Mouse (Mus musculus): ENCODE measurements around the gene N4bp2. TPM values are rescaled to one million over a fixed set of nuclear protein-coding genes. Genes with fewer than 3 reads are reported as not detected.
"Not testable (repeated sequence)": the region's sequence is repeated elsewhere in the genome, so short reads cannot be mapped to it uniquely, and the experiment has no call there.

N4bp2 gene
- polyA plus RNA-seq, 1 experiment, result 0.42 TPM

GRCm38 (mm10) chr5:65776166-65776565 is 12.8 kb downstream of the N4bp2 start:
- Histone ChIP-seq H3K9me3 (ENCODE audit: control insufficient read depth, low read length) (no peaks in the 10 kb centered on the region), H3K36me3 (ENCODE audit: control insufficient read depth) (peaks cover 69% of the 10 kb centered on the region), H3K27me3 (ENCODE audit: control insufficient read depth) (no peaks in the 10 kb centered on the region), H3K4me1 (ENCODE audit: control insufficient read depth) (no peaks in the 10 kb centered on the region), H3K4me3 (replicated peaks) (no peak overlapping the region)
- TF ChIP-seq GATA1 (IDR thresholded peaks at IDR 0.05; ENCODE audit: low read length) (no peak), TAL1 (IDR thresholded peaks at IDR 0.05; ENCODE audit: low read length) (no peak)

DNA sequence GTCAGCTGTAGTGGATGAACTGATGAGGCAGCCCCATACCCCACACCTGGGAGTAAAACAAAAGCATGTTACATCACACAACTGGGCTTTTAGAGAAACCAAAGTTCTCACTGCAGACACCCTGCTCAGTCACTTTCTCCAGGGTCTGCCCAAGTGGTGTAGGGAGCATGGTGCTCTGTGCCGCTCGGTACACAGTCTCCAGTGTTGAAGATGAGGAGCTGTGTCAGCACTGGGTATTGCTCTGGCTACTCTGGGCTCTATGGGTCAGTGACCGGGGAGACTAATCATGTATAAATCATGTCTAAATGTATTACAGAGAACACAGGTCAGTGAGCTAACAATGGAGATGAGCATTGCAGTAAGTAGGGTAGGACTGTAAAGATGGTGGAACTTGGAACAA is 13.6 kb downstream of the N4bp2 start:
- Histone ChIP-seq H3K27me3 (ENCODE audit: control insufficient read depth) (no peaks in the 10 kb centered on the region), H3K4me1 (ENCODE audit: control insufficient read depth) (no peaks in the 10 kb centered on the region), H3K9me3 (ENCODE audit: control insufficient read depth, low read length) (no peaks in the 10 kb centered on the region), H3K4me3 (replicated peaks) (no peak overlapping the region), H3K36me3 (ENCODE audit: control insufficient read depth) (peaks cover 71% of the 10 kb centered on the region)
- TF ChIP-seq TAL1 (IDR thresholded peaks at IDR 0.05; ENCODE audit: low read length), result no peak
- TF ChIP-seq GATA1 (IDR thresholded peaks at IDR 0.05; ENCODE audit: low read length), result no peak

GRCm38 (mm10) chr5:65778986-65779385 is 15.7 kb downstream of the N4bp2 start:
- peaks cover 71% of the 10 kb centered on the region for H3K36me3 ChIP-seq (ENCODE audit: control insufficient read depth)
- H3K4me3 ChIP-seq (replicated peaks); H3K27me3 ChIP-seq (ENCODE audit: control insufficient read depth); H3K4me1 ChIP-seq (ENCODE audit: control insufficient read depth); H3K9me3 ChIP-seq (ENCODE audit: control insufficient read depth, low read length): not testable (repeated sequence)

- H3K4me3 ChIP-seq (replicated peaks), result no peak overlapping the region
- H3K27me3 ChIP-seq (ENCODE audit: control insufficient read depth), result no peaks in the 10 kb centered on the region
- H3K36me3 ChIP-seq (ENCODE audit: control insufficient read depth), result peaks cover 72% of the 10 kb centered on the region
- no peaks in the 10 kb centered on the region for H3K4me1 ChIP-seq (ENCODE audit: control insufficient read depth)
- no peaks in the 10 kb centered on the region for H3K9me3 ChIP-seq (ENCODE audit: control insufficient read depth, low read length)
- TF ChIP-seq TAL1 (IDR thresholded peaks at IDR 0.05; ENCODE audit: low read length) (no peak), GATA1 (IDR thresholded peaks at IDR 0.05; ENCODE audit: low read length) (no peak)
Observed at GRCm38 (mm10) chr5:65779401-65780063, 16.2 kb downstream of the N4bp2 start.

DNA sequence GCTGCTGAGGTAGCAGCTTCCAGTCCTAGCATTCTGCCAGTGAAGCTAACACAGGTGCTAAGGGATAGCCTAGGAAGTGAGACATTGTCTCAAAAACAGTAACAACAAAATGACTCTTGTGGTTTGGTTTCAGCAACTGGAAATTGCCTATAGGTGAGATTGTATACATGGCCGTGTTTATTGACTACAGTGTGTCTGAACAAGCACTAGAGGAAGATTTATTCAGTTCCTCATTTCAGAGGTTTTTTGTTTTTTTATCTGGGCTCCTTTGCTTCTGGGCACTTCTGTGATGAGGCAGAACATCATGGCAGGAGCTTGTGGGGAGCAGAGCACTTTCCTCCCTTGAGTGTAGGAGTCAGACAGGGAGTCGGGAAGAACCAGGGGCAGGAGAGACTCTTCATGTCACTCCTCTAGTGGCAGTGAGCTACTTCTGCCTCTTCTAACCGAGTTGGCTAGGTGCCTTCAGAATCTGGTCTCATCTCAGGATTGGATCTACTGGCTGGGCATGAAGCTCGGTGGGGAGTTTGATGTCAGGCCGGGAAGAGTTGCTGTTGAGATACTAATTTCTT is 17.9 kb downstream of the N4bp2 start:
- H3K4me3 ChIP-seq (replicated peaks), result no peak overlapping the region
- H3K4me1 ChIP-seq (ENCODE audit: control insufficient read depth), result no peaks in the 10 kb centered on the region
- peaks cover 69% of the 10 kb centered on the region for H3K36me3 ChIP-seq (ENCODE audit: control insufficient read depth)
- no peaks in the 10 kb centered on the region for H3K27me3 ChIP-seq (ENCODE audit: control insufficient read depth)
- no peaks in the 10 kb centered on the region for H3K9me3 ChIP-seq (ENCODE audit: control insufficient read depth, low read length)
- TF ChIP-seq GATA1 (IDR thresholded peaks at IDR 0.05; ENCODE audit: low read length), result no peak
- TF ChIP-seq TAL1 (IDR thresholded peaks at IDR 0.05; ENCODE audit: low read length), result no peak

GRCm38 (mm10) chr5:65781769-65782715 is 18.7 kb downstream of the N4bp2 start:
- Histone ChIP-seq H3K4me3 (replicated peaks) (no peak overlapping the region), H3K4me1 (ENCODE audit: control insufficient read depth) (no peaks in the 10 kb centered on the region), H3K9me3 (ENCODE audit: control insufficient read depth, low read length) (no peaks in the 10 kb centered on the region), H3K36me3 (ENCODE audit: control insufficient read depth) (peaks cover 65% of the 10 kb centered on the region), H3K27me3 (ENCODE audit: control insufficient read depth) (no peaks in the 10 kb centered on the region)
- TF ChIP-seq GATA1 (IDR thresholded peaks at IDR 0.05; ENCODE audit: low read length), result no peak
- no peak for TF ChIP-seq TAL1 (IDR thresholded peaks at IDR 0.05; ENCODE audit: low read length)

DNA sequence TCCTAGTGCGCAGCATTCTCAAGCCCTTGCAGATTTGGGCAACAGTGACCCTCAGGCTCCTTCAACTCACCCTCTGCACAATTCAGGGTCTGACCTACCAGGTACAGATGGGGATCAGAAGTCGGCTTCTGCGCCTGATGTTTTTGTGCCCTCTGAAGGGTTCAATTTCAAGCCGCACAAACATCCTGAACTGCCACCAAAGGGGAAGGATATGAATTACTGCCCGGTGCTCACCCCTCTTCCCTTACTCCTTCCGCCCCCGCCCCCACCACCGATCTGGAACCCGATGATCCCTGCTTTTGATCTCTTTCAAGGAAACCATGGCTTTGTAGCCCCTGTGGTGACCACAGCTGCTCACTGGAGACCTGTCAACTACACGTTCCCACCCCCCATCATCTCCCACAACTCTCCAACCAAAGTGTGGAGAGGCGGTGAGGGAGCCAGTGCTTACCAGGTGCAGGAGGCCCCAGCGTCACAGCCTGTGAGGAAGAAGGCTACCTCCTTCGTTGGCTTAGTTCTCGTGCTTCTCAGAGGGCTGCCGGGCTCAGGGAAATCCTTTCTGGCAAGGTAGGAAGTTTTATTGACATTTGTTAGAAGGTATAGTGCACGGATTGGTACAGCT is 27.4 kb downstream of the N4bp2 start:
- TF ChIP-seq TAL1 (IDR thresholded peaks at IDR 0.05; ENCODE audit: low read length) (no peak), GATA1 (IDR thresholded peaks at IDR 0.05; ENCODE audit: low read length) (no peak)
- peaks cover 15% of the 10 kb centered on the region for H3K4me1 ChIP-seq (ENCODE audit: control insufficient read depth)
- peaks cover 72% of the 10 kb centered on the region for H3K36me3 ChIP-seq (ENCODE audit: control insufficient read depth)
- H3K27me3 ChIP-seq (ENCODE audit: control insufficient read depth), result no peaks in the 10 kb centered on the region
- no peak overlapping the region for H3K4me3 ChIP-seq (replicated peaks)
- H3K9me3 ChIP-seq (ENCODE audit: control insufficient read depth, low read length), result no peaks in the 10 kb centered on the region

DNA sequence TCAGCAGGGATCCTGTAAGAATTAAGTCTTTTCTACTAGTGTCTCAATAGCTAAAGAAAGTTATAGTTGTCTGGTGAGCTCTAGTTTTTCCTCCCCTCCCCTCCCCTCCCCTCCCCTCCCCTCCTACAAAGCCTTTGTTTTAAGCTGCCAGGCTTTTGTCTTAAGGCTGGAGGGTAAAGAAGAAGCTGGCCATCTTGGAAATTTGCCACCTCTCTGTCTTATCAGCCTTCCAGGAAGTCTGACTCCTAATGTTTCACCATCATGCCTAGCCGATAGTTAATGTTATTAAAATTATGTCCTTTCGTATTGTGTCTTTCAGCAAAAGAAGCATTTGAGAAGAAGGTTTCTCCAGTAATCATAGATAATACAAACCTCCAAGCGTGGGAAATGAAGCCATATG is 30.9 kb downstream of the N4bp2 start:
- H3K9me3 ChIP-seq (ENCODE audit: control insufficient read depth, low read length), result no peaks in the 10 kb centered on the region

DNA sequence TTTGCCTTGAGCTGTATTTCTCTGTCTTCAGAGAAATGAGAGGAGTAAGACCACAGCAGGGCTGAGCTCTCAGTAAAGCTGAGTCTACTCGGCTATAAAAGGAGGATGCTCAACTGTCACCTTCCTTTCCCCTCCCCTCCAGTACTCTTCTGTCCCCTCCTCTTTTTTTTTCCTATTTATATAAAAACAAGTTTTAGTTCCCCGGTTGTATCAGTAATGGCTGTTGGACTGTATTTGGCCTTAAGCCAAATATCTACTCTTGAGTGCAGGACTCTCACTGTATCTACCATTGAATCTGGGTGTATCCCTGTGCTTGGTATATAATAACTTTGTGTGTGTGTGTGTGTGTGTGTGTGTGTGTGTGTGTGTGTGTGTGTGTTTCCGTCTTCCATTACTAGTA is 31.4 kb downstream of the N4bp2 start:
- Histone ChIP-seq H3K36me3 (ENCODE audit: control insufficient read depth) (peaks cover 84% of the 10 kb centered on the region), H3K9me3 (ENCODE audit: control insufficient read depth, low read length) (no peaks in the 10 kb centered on the region), H3K4me1 (ENCODE audit: control insufficient read depth) (peaks cover 23% of the 10 kb centered on the region), H3K27me3 (ENCODE audit: control insufficient read depth) (no peaks in the 10 kb centered on the region), H3K4me3 (replicated peaks) (no peak overlapping the region)
- TF ChIP-seq GATA1 (IDR thresholded peaks at IDR 0.05; ENCODE audit: low read length) (no peak), TAL1 (IDR thresholded peaks at IDR 0.05; ENCODE audit: low read length) (no peak)

More for the DNA sequence above, 30.9 kb downstream of the N4bp2 start:
- Histone ChIP-seq H3K27me3 (ENCODE audit: control insufficient read depth) (no peaks in the 10 kb centered on the region), H3K36me3 (ENCODE audit: control insufficient read depth) (peaks cover 79% of the 10 kb centered on the region), H3K4me1 (ENCODE audit: control insufficient read depth) (peaks cover 23% of the 10 kb centered on the region), H3K4me3 (replicated peaks) (no peak overlapping the region)
- TF ChIP-seq GATA1 (IDR thresholded peaks at IDR 0.05; ENCODE audit: low read length), result no peak
- TF ChIP-seq TAL1 (IDR thresholded peaks at IDR 0.05; ENCODE audit: low read length), result no peak
